Mouse (Mus musculus) MEL (cell line): ENCODE measurements around the gene Fndc3b. TPM values are rescaled to one million over a fixed set of nuclear protein-coding genes. Genes with fewer than 3 reads are reported as not detected.
"Not testable (repeated sequence)": the region's sequence is repeated elsewhere in the genome, so short reads cannot be mapped to it uniquely, and the experiment has no call there.

ENCODE experiments used
- DNase-seq: peaks from one replicate; pipeline ENCODE4 v3.0.0; 2011; ENCODE audit warnings: low read depth, low spot score
- H3K27ac ChIP-seq: 2 replicates; pipeline ENCODE4 v1.5.1; 2012; ENCODE audit warnings: low read depth, mild to moderate bottlenecking, control low read depth, low read length, moderate library complexity; ENCODE audit not compliant: control insufficient read depth
- H3K27me3 ChIP-seq, 2 experiments: fragments of 150-350 bp in 1 of 2; sonication (generic) in 1 of 2; 2 replicates each; pipeline ENCODE4 v1.6.1; 2012; ENCODE audit warnings: low read length in 2 of 2, mild to moderate bottlenecking in 2 of 2, improper control_type of control experiment in 1 of 2, moderate library complexity in 1 of 2; ENCODE audit not compliant: insufficient read depth in 2 of 2, control insufficient read depth in 1 of 2
- H3K36me3 ChIP-seq, 2 experiments: 2 replicates each; pipeline ENCODE4 v1.6.1; 2012 to 2014; ENCODE audit warnings: low read length in 2 of 2, improper control_type of control experiment in 1 of 2, inconsistent platforms in 1 of 2, mild to moderate bottlenecking in 1 of 2; ENCODE audit not compliant: insufficient read depth in 2 of 2, control insufficient read depth in 1 of 2
- H3K4me1 ChIP-seq, 2 experiments: fragments of 150-350 bp in 1 of 2; sonication (generic) in 1 of 2; 2 replicates each; pipeline ENCODE4 v1.6.1; 2012; ENCODE audit warnings: low read length in 2 of 2, improper control_type of control experiment in 1 of 2, mild to moderate bottlenecking in 1 of 2; ENCODE audit not compliant: insufficient read depth in 2 of 2, control insufficient read depth in 1 of 2
- H3K4me3 ChIP-seq, 2 experiments: fragments of 150-350 bp in 1 of 2; sonication (generic) in 1 of 2; 2 replicates each; pipeline ENCODE4 v1.5.1; 2012; ENCODE audit warnings: low read depth in 2 of 2, low read length in 2 of 2, mild to moderate bottlenecking in 2 of 2, moderate library complexity in 2 of 2, control low read depth in 1 of 2, improper control_type of control experiment in 1 of 2; ENCODE audit not compliant: control insufficient read depth in 1 of 2, insufficient read depth in 1 of 2
- H3K79me2 ChIP-seq: 2 replicates; pipeline ENCODE4 v1.6.1; 2012; ENCODE audit warnings: mild to moderate bottlenecking, low read length, moderate library complexity; ENCODE audit not compliant: control insufficient read depth, poor library complexity, insufficient read depth
- H3K9ac ChIP-seq: 2 replicates; pipeline ENCODE4 v1.6.1; 2012; ENCODE audit warnings: low read depth, mild to moderate bottlenecking, control low read depth, low read length, moderate library complexity; ENCODE audit not compliant: control insufficient read depth, poor library complexity, severe bottlenecking
- H3K9me3 ChIP-seq: fragments of 150-350 bp; sonication (generic); replicated peaks from 2 replicates; pipeline ENCODE4 v1.6.1; 2012; ENCODE audit warnings: mild to moderate bottlenecking, low read length, improper control_type of control experiment, moderate library complexity; ENCODE audit not compliant: insufficient read depth
- BHLHE40 ChIP-seq: IDR thresholded peaks from 2 replicates; pipeline ENCODE4 v1.6.1; 2012; ENCODE audit warnings: low read depth, mild to moderate bottlenecking, inconsistent platforms, low read length, improper control_type of control experiment, borderline replicate concordance
- CHD1 ChIP-seq: IDR thresholded peaks from 2 replicates; pipeline ENCODE4 v1.6.1; 2012; ENCODE audit warnings: low read depth, mild to moderate bottlenecking, inconsistent platforms, low read length, improper control_type of control experiment
- CHD2 ChIP-seq: IDR thresholded peaks from 2 replicates; pipeline ENCODE4 v1.6.1; 2011; ENCODE audit warnings: low read length, improper control_type of control experiment
- CTCF ChIP-seq, 3 experiments: IDR thresholded peaks in 2 of 3; conservative IDR thresholded peaks in 1 of 3; 2 replicates each; pipeline ENCODE4 v1.5.1; 2011 to 2012; ENCODE audit warnings: low read length in 3 of 3, low read depth in 2 of 3, mild to moderate bottlenecking in 2 of 3, improper control_type of control experiment in 1 of 3, inconsistent platforms in 1 of 3, mixed read lengths in 1 of 3, moderate library complexity in 1 of 3; ENCODE audit not compliant: control insufficient read depth in 1 of 3, insufficient read depth in 1 of 3, poor library complexity in 1 of 3, severe bottlenecking in 1 of 3
- E2F4 ChIP-seq: IDR thresholded peaks from 2 replicates; pipeline ENCODE4 v1.6.1; 2011; ENCODE audit warnings: low read depth, low read length, improper control_type of control experiment, borderline replicate concordance
- GABPA ChIP-seq: IDR thresholded peaks from 2 replicates; pipeline ENCODE4 v1.6.1; 2012; ENCODE audit warnings: low read depth, mild to moderate bottlenecking, inconsistent platforms, low read length, improper control_type of control experiment, moderate library complexity
- GATA1 ChIP-seq: IDR thresholded peaks from 2 replicates; pipeline ENCODE4 v1.6.1; 2011; ENCODE audit warnings: low read depth, low read length, improper control_type of control experiment
- HCFC1 ChIP-seq: IDR thresholded peaks from 2 replicates; pipeline ENCODE4 v1.6.1; 2012; ENCODE audit warnings: low read depth, mild to moderate bottlenecking, inconsistent platforms, low read length, improper control_type of control experiment, moderate library complexity
- JUND ChIP-seq: IDR thresholded peaks from 2 replicates; pipeline ENCODE4 v1.6.1; 2011; ENCODE audit warnings: low read depth, mild to moderate bottlenecking, improper control_type of control experiment, low read length
- MAFK ChIP-seq: IDR thresholded peaks from 2 replicates; pipeline ENCODE4 v1.6.1; 2011; ENCODE audit warnings: low read depth, mild to moderate bottlenecking, low read length, improper control_type of control experiment, borderline replicate concordance
- MAX ChIP-seq: IDR thresholded peaks from 2 replicates; pipeline ENCODE4 v1.6.1; 2011; ENCODE audit warnings: low read length, improper control_type of control experiment
- MAZ ChIP-seq: IDR thresholded peaks from 2 replicates; pipeline ENCODE4 v1.6.1; 2012; ENCODE audit warnings: low read depth, mild to moderate bottlenecking, inconsistent platforms, low read length, improper control_type of control experiment
- MEF2A ChIP-seq: IDR thresholded peaks from 2 replicates; pipeline ENCODE4 v1.6.1; 2014; ENCODE audit warnings: low read depth, mild to moderate bottlenecking, inconsistent platforms, low read length, improper control_type of control experiment; ENCODE audit not compliant: poor library complexity, insufficient replicate concordance, severe bottlenecking; ENCODE audit errors: extremely low read depth
- MYB ChIP-seq: IDR thresholded peaks from 2 replicates; pipeline ENCODE4 v1.6.1; 2011; ENCODE audit warnings: mild to moderate bottlenecking, low read depth, low read length, improper control_type of control experiment
- MYC ChIP-seq: IDR thresholded peaks from 2 replicates; pipeline ENCODE4 v1.6.1; 2011; ENCODE audit warnings: low read depth, mild to moderate bottlenecking, low read length, improper control_type of control experiment, moderate library complexity
- NRF1 ChIP-seq: IDR thresholded peaks from 2 replicates; pipeline ENCODE4 v1.6.1; 2014; ENCODE audit warnings: low read depth, mild to moderate bottlenecking, inconsistent platforms, low read length, improper control_type of control experiment, moderate library complexity; ENCODE audit not compliant: poor library complexity, insufficient read depth, severe bottlenecking
- POLR2AphosphoS2 ChIP-seq: IDR thresholded peaks from 2 replicates; pipeline ENCODE4 v1.6.1; 2011; ENCODE audit warnings: low read length, improper control_type of control experiment
- POLR2AphosphoS5 ChIP-seq: IDR thresholded peaks from 2 replicates; pipeline ENCODE4 v1.6.1; 2012; ENCODE audit warnings: low read depth, borderline replicate concordance, mild to moderate bottlenecking, inconsistent platforms, low read length, moderate library complexity, mixed read lengths
- RCOR1 ChIP-seq: IDR thresholded peaks from 2 replicates; pipeline ENCODE4 v1.6.1; 2012; ENCODE audit warnings: low read depth, mild to moderate bottlenecking, inconsistent platforms, low read length, improper control_type of control experiment
- TAL1 ChIP-seq: IDR thresholded peaks from 2 replicates; pipeline ENCODE4 v1.6.1; 2012; ENCODE audit warnings: mild to moderate bottlenecking, inconsistent platforms, low read length, moderate library complexity, mixed read lengths
- TBP ChIP-seq: IDR thresholded peaks from 2 replicates; pipeline ENCODE4 v1.8.0; 2011; ENCODE audit warnings: low read depth, low read length, improper control_type of control experiment
- TCF12 ChIP-seq: IDR thresholded peaks from 2 replicates; pipeline ENCODE4 v1.6.1; 2014; ENCODE audit warnings: low read depth, mild to moderate bottlenecking, inconsistent platforms, low read length, improper control_type of control experiment, moderate library complexity
- ZC3H11A ChIP-seq: IDR thresholded peaks from 2 replicates; pipeline ENCODE4 v1.6.1; 2012; ENCODE audit warnings: low read depth, mild to moderate bottlenecking, inconsistent platforms, low read length, improper control_type of control experiment
- ZNF384 ChIP-seq: IDR thresholded peaks from 2 replicates; pipeline ENCODE4 v1.6.1; 2012; ENCODE audit warnings: low read depth, mild to moderate bottlenecking, inconsistent platforms, low read length, improper control_type of control experiment
- polyA plus RNA-seq, 2 experiments: library from polyadenylated mRNA; stranded (reverse) in 1 of 2; unstranded in 1 of 2; fragments of >175 nt in 1 of 2; fragments of >200 nt in 1 of 2; gene quantifications; 2 replicates each; pipeline versions ENCODE4 v1.2.1 to v1.2.4; 2012; ENCODE audit warnings: low replicate concordance in 2 of 2, low read depth in 1 of 2; ENCODE audit not compliant: insufficient read length in 2 of 2, insufficient read depth in 1 of 2, missing spikeins in 1 of 2
- total RNA-seq: library from RNA; depleted of rRNA; stranded (reverse); fragments of 300-350 nt; gene quantifications from 2 replicates; pipeline ENCODE4 v1.2.3, GENCODE M21; 2012

Fndc3b gene
- total and polyA plus RNA-seq, 3 experiments: not detected

GRCm38 (mm10) chr3:27479378-27479777 is 231.7 kb downstream of the Fndc3b start:
- no peaks in the 10 kb centered on the region for H3K79me2 ChIP-seq
- H3K27ac ChIP-seq: no peak overlapping the region
- no peaks in the 10 kb centered on the region for H3K4me1 ChIP-seq
- H3K4me3 ChIP-seq: no peak overlapping the region
- TF ChIP-seq MAX: no peak
- no peak for TF ChIP-seq RCOR1
- TF ChIP-seq JUND: no peak
- no peak for TF ChIP-seq TAL1
- TF ChIP-seq NRF1: no peak
- TF ChIP-seq TBP: no peak
- no peak for TF ChIP-seq ZC3H11A
- TF ChIP-seq POLR2AphosphoS2: no peak
- no peak for TF ChIP-seq MYB
- no peak for TF ChIP-seq HCFC1
- TF ChIP-seq TCF12: no peak
- no peak for TF ChIP-seq MAZ
- no peak for TF ChIP-seq CHD1
- DNase-seq: no peak
- H3K36me3 ChIP-seq: no peaks in the 10 kb centered on the region
- no peaks in the 10 kb centered on the region for H3K27me3 ChIP-seq
- H3K9ac ChIP-seq: no peak overlapping the region
- no peaks in the 10 kb centered on the region for H3K9me3 ChIP-seq

- Histone ChIP-seq H3K9ac (no peak overlapping the region), H3K27ac (no peak overlapping the region), H3K4me1 (no peaks in the 10 kb centered on the region), H3K27me3 (no peaks in the 10 kb centered on the region), H3K4me3 (no peak overlapping the region), H3K9me3 (no peaks in the 10 kb centered on the region), H3K36me3 (no peaks in the 10 kb centered on the region), H3K79me2 (no peaks in the 10 kb centered on the region)
- DNase-seq: no peak
- TF ChIP-seq BHLHE40: no peak
- no peak for TF ChIP-seq ZC3H11A
- no peak for TF ChIP-seq GABPA
- no peak for TF ChIP-seq RCOR1
- TF ChIP-seq MYC: no peak
- TF ChIP-seq CHD1: no peak
- no peak for TF ChIP-seq NRF1
- TF ChIP-seq GATA1: no peak
- TF ChIP-seq TCF12: no peak
- no peak for TF ChIP-seq MEF2A
- no peak for TF ChIP-seq MAFK
- no peak for TF ChIP-seq CHD2
- TF ChIP-seq E2F4: no peak
- no peak for TF ChIP-seq CTCF (IDR thresholded peaks at IDR 0.05 in 2 of 3, conservative IDR thresholded peaks at IDR 0.05 in 1 of 3; ENCODE audit: control insufficient read depth in 1 of 3, insufficient read depth in 1 of 3, low read depth in 2 of 3, low read length in 3 of 3, poor library complexity in 1 of 3, severe bottlenecking in 1 of 3)
- no peak for TF ChIP-seq POLR2AphosphoS5
- no peak for TF ChIP-seq ZNF384
- no peak for TF ChIP-seq MAZ
Observed at GRCm38 (mm10) chr3:27478563-27479156, 232.4 kb downstream of the Fndc3b start.

GRCm38 (mm10) chr3:27477749-27478148 is 233.4 kb downstream of the Fndc3b start:
- H3K4me3 ChIP-seq, H3K36me3 ChIP-seq, H3K27me3 ChIP-seq, H3K4me1 ChIP-seq, H3K9ac ChIP-seq, H3K27ac ChIP-seq, H3K9me3 ChIP-seq, H3K79me2 ChIP-seq, DNase-seq: not testable (repeated sequence)
